Mouse (Mus musculus) liver, embryonic 13.5 days (tissue): ENCODE measurements around the gene Elk4. TPM values are rescaled to one million over a fixed set of nuclear protein-coding genes. Genes with fewer than 3 reads are reported as not detected.

Experiments used
- ATAC-seq: fragments of 200-750 bp; cut with Nextera tagmentation; 2 replicates; pipeline ENCODE4 v1.8.0; 2017; ENCODE audit warnings: low read depth, mild to moderate bottlenecking, moderate number of reproducible peaks, moderate library complexity
- DNase-seq: peaks from one replicate; pipeline ENCODE4 v3.0.0; 2022
- H3K27ac ChIP-seq: fragments of 300-500 bp; sonication (generic); 2 replicates; pipeline ENCODE4 v1.5.1; 2015; ENCODE audit warnings: moderate library complexity, mild to moderate bottlenecking, inconsistent platforms
- H3K27me3 ChIP-seq: fragments of 300-500 bp; sonication (generic); 2 replicates; pipeline ENCODE4 v1.6.1; 2015; ENCODE audit warnings: mild to moderate bottlenecking, inconsistent platforms
- H3K36me3 ChIP-seq: fragments of 300-500 bp; sonication (generic); 2 replicates; pipeline ENCODE4 v1.6.1; 2015; ENCODE audit warnings: mild to moderate bottlenecking, inconsistent platforms
- H3K4me1 ChIP-seq: fragments of 300-500 bp; sonication (generic); replicated peaks from 2 replicates; pipeline ENCODE4 v1.6.1; 2015; ENCODE audit warnings: inconsistent platforms
- H3K4me2 ChIP-seq: fragments of 300-500 bp; sonication (generic); 2 replicates; pipeline ENCODE4 v1.6.1; 2015; ENCODE audit warnings: inconsistent platforms, mild to moderate bottlenecking, moderate library complexity
- H3K4me3 ChIP-seq: fragments of 300-500 bp; sonication (generic); replicated peaks from 2 replicates; pipeline ENCODE4 v1.5.1; 2015; ENCODE audit warnings: mild to moderate bottlenecking, inconsistent platforms
- H3K9ac ChIP-seq: fragments of 300-500 bp; sonication (generic); 2 replicates; pipeline ENCODE4 v1.6.1; 2015; ENCODE audit warnings: mild to moderate bottlenecking, inconsistent platforms
- H3K9me3 ChIP-seq: fragments of 300-500 bp; sonication (generic); replicated peaks from 2 replicates; pipeline ENCODE4 v1.6.1; 2016; ENCODE audit warnings: inconsistent platforms
- WGBS: fragments of 180-500 bp; shearing (Covaris S2); methylation state at CpG from one replicate; pipeline ENCODE4 v1.1.7; 2015; ENCODE audit not compliant: insufficient replicate concordance; 5-methylcytosine and 5-hydroxymethylcytosine counted together
- polyA plus RNA-seq: library from polyadenylated mRNA; unstranded; fragments of >200 nt; fragmentation: Nextera tagmentation; extraction: Ambion mirVana; gene quantifications from 2 replicates; pipeline ENCODE4 v1.2.1, GENCODE M21; 2015

Gene Elk4
- polyA plus RNA-seq, 1 experiment from 2014 or later, result 9.5 TPM

DNA sequence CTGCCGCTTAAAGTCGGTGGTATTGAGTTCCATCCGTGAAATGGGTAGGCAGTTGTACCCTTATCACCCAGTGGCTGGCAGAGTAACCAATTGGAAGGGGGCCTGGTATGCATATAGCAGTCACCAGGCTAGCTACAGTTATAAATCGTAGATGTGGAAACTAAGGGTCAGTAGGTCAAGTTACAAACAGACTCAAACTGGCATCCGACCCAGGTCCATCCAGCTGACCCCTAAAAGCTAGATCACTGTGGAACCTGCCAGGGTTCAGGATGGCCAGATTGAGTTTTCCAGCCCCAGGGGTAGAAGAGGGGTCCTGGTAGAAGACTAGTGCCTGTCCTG, 37.1 kb upstream of the Elk4 start:
- DNase-seq, result no peak
- no peak for ATAC-seq
- Histone ChIP-seq H3K4me3 (no peak overlapping the region), H3K9ac (0 out of 2 replicates have a peak overlapping the region, but pooled peaks have one; percentile 40), H3K4me1 (peaks cover 62% of the 10 kb centered on the region), H3K27ac (peak overlapping the region; percentile 50; the same call in 1 of the 2 replicates), H3K4me2 (peak overlapping the region; percentile 45), H3K9me3 (no peaks in the 10 kb centered on the region), H3K36me3 (no peaks in the 10 kb centered on the region), H3K27me3 (peaks cover 18% of the 10 kb centered on the region)
- WGBS, result 51% methylated on average over 5 of the region's 5 CpGs

GRCm38 (mm10) chr1:131970661-131971520, 36.5 kb upstream of the Elk4 start:
- H3K9ac ChIP-seq, result peak overlapping the region; percentile 40
- H3K27me3 ChIP-seq, result peaks cover 14% of the 10 kb centered on the region; the same call in 1 of the 2 replicates
- H3K4me2 ChIP-seq, result peak overlapping the region; percentile 45
- H3K36me3 ChIP-seq, result no peaks in the 10 kb centered on the region
- DNase-seq (no peak), ATAC-seq (no peak)
- peaks cover 62% of the 10 kb centered on the region for H3K4me1 ChIP-seq
- peak overlapping the region; percentile 50 for H3K27ac ChIP-seq
- H3K4me3 ChIP-seq, result 0 out of 2 replicates have a peak overlapping the region, but pooled peaks have one; percentile 2
- WGBS, result 11% methylated on average over 16 of the region's 16 CpGs
- H3K9me3 ChIP-seq, result no peaks in the 10 kb centered on the region

- Histone ChIP-seq H3K27ac (peak overlapping the region; percentile 67), H3K4me3 (no peak overlapping the region), H3K27me3 (peaks cover 11% of the 10 kb centered on the region; the same call in 1 of the 2 replicates), H3K4me1 (peaks cover 63% of the 10 kb centered on the region), H3K4me2 (peak overlapping the region; percentile 28; the same call in 1 of the 2 replicates), H3K36me3 (no peaks in the 10 kb centered on the region), H3K9ac (no peak overlapping the region; the same call in 1 of the 2 replicates), H3K9me3 (no peaks in the 10 kb centered on the region)
- DNase-seq (no peak), ATAC-seq (peak; percentile 27)
- WGBS, result 35% methylated on average over 15 of the region's 15 CpGs
These were observed 35.5 kb upstream of the Elk4 start for GRCm38 (mm10) chr1:131971771-131972497.

- Histone ChIP-seq H3K27ac (peak overlapping the region; percentile 67), H3K9ac (no peak overlapping the region), H3K4me1 (peaks cover 57% of the 10 kb centered on the region), H3K4me3 (no peak overlapping the region), H3K4me2 (peak overlapping the region; percentile 28; the same call in 1 of the 2 replicates), H3K27me3 (peaks cover 11% of the 10 kb centered on the region; the same call in 1 of the 2 replicates), H3K36me3 (no peaks in the 10 kb centered on the region), H3K9me3 (no peaks in the 10 kb centered on the region)
- 41% methylated on average over 13 of the region's 13 CpGs for WGBS
- DNase-seq (no peak), ATAC-seq (peak; percentile 47)
These were observed 34.7 kb upstream of the Elk4 start for GRCm38 (mm10) chr1:131972498-131973334.

DNA sequence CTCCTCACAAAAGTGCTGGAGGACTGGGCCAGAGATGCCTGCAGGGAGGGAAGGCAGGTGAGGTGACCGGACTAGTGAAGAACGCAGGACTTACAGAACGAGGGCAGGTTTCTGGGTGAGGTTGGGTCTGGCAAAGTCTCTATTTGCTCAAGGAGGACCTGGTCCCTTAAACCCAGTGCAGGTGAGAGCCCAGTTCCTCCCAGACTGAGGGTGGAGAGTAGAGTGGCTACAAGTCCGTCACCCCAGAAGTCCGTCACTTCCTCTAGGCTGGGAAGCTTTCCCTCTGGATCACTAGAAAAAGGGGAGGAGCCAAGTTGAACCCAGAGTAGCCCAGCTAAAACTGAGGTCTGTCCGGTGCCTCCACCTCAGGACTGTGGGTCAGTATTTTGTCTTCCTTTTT, 33.4 kb upstream of the Elk4 start:
- H3K4me1 ChIP-seq, result peaks cover 52% of the 10 kb centered on the region
- no peak overlapping the region for H3K4me2 ChIP-seq
- H3K9me3 ChIP-seq, result no peaks in the 10 kb centered on the region
- no peak overlapping the region for H3K4me3 ChIP-seq
- DNase-seq (no peak), ATAC-seq (no peak)
- H3K36me3 ChIP-seq, result no peaks in the 10 kb centered on the region
- no peak overlapping the region for H3K9ac ChIP-seq
- WGBS, result 63% methylated on average over 6 of the region's 6 CpGs
- H3K27ac ChIP-seq, result no peak overlapping the region
- H3K27me3 ChIP-seq, result 0 out of 2 replicates have a peak, but pooled peaks cover 5% of the 10 kb centered on the region

DNA sequence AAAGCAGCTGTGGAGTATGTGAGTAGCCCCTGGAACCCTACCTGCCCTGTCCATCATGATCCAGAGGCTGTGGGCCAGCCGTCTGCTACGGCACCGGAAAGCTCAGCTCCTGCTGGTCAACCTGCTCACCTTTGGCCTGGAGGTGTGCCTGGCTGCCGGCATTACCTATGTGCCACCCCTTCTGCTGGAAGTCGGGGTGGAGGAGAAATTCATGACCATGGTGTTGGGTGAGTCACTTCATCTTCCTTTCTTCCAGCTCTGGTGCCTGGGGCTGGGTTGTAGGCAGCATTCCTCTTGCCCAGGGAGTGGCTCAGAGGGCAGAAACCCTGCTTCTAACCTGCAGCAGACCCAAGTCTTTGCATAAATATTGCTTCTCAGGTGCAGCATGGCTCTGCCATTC, 30.5 kb upstream of the Elk4 start:
- H3K27ac ChIP-seq, result no peak overlapping the region
- 73% methylated on average over 5 of the region's 5 CpGs for WGBS
- H3K27me3 ChIP-seq, result no peaks in the 10 kb centered on the region
- no peak overlapping the region for H3K4me2 ChIP-seq
- no peak for ATAC-seq
- H3K4me1 ChIP-seq, result peaks cover 35% of the 10 kb centered on the region
- no peak overlapping the region for H3K4me3 ChIP-seq
- no peaks in the 10 kb centered on the region for H3K36me3 ChIP-seq
- DNase-seq, result no peak
- no peaks in the 10 kb centered on the region for H3K9me3 ChIP-seq
- H3K9ac ChIP-seq, result no peak overlapping the region

GRCm38 (mm10) chr1:131980471-131980870, 26.9 kb upstream of the Elk4 start:
- WGBS, result 33% methylated on average over 2 of the region's 2 CpGs
- ATAC-seq (no peak), DNase-seq (no peak)
- no peaks in the 10 kb centered on the region for H3K27me3 ChIP-seq
- no peaks in the 10 kb centered on the region for H3K9me3 ChIP-seq
- H3K4me3 ChIP-seq, result no peak overlapping the region
- H3K4me2 ChIP-seq, result no peak overlapping the region
- H3K36me3 ChIP-seq, result no peaks in the 10 kb centered on the region
- no peak overlapping the region for H3K9ac ChIP-seq
- H3K27ac ChIP-seq, result no peak overlapping the region
- H3K4me1 ChIP-seq, result peaks cover 11% of the 10 kb centered on the region

- Histone ChIP-seq H3K27me3 (no peaks in the 10 kb centered on the region), H3K4me2 (no peak overlapping the region), H3K27ac (no peak overlapping the region), H3K36me3 (no peaks in the 10 kb centered on the region), H3K4me1 (peaks cover 8% of the 10 kb centered on the region), H3K4me3 (no peak overlapping the region), H3K9me3 (no peaks in the 10 kb centered on the region), H3K9ac (no peak overlapping the region)
- DNase-seq, result peak; percentile 53
- ATAC-seq, result peak; percentile 49
- 45% methylated on average over 12 of the region's 12 CpGs for whole genome bisulfite sequencing
These were observed 25.9 kb upstream of the Elk4 start for GRCm38 (mm10) chr1:131981378-131982013.

- Histone ChIP-seq H3K9me3 (no peaks in the 10 kb centered on the region), H3K4me1 (peaks cover 8% of the 10 kb centered on the region), H3K27me3 (no peaks in the 10 kb centered on the region), H3K4me3 (no peak overlapping the region), H3K4me2 (no peak overlapping the region), H3K9ac (no peak overlapping the region), H3K36me3 (no peaks in the 10 kb centered on the region), H3K27ac (no peak overlapping the region)
- WGBS, result 9% methylated on average over 5 of the region's 5 CpGs
- DNase-seq (peak; percentile 61), ATAC-seq (peak; percentile 40)
These were observed 24.5 kb upstream of the Elk4 start for GRCm38 (mm10) chr1:131982907-131983306.

- H3K36me3 ChIP-seq, result no peaks in the 10 kb centered on the region
- no peak for ATAC-seq
These were observed 23.6 kb upstream of the Elk4 start for GRCm38 (mm10) chr1:131983806-131984205.

More at GRCm38 (mm10) chr1:131983806-131984205, 23.6 kb upstream of the Elk4 start:
- no peak for DNase-seq
- Histone ChIP-seq H3K4me2 (no peak overlapping the region), H3K9me3 (no peaks in the 10 kb centered on the region), H3K9ac (no peak overlapping the region), H3K4me3 (no peak overlapping the region), H3K4me1 (peaks cover 8% of the 10 kb centered on the region), H3K27ac (no peak overlapping the region), H3K27me3 (no peaks in the 10 kb centered on the region)
- 73% methylated on average over 2 of the region's 2 CpGs for WGBS
